Mouse (Mus musculus) embryonic fibroblast, embryonic 13.5 days (primary cell): Measurements from ENCODE around the gene Glyctk.

Experiments used
- CTCF ChIP-seq: IDR thresholded peaks from 2 replicates; pipeline ENCODE4 v1.5.1; 2011; ENCODE audit warnings: mild to moderate bottlenecking, control low read depth, low read length, moderate library complexity, borderline replicate concordance; ENCODE audit not compliant: insufficient read depth
- POLR2A ChIP-seq: IDR thresholded peaks from 2 replicates; pipeline ENCODE4 v1.6.1; 2011; ENCODE audit warnings: low read depth, mild to moderate bottlenecking, control low read depth, low read length, moderate library complexity

DNA sequence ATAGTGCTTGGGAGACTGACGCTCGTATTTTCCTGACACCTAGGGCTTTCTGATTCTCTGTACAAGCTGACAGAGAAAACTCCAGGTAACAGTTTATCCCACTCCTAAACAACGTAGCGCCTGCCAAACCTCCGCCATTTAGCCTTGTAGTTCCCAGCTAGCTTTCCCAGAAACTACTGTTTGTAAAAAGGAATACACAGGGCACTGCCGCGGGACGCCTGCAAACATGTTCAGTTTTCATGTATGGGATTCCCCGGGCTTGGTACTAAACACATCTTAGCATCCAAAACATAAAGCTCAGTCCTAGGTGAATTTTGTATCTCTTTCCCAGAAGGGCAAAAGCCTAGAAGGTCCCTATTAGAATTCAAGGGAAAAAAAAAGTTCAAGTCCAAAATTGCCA lies 1.3 kb upstream of the Glyctk start:
- no peak for TF ChIP-seq CTCF
- TF ChIP-seq POLR2A: no peak
